Mouse (Mus musculus): ENCODE measurements around the gene Neo1.
"Not testable (repeated sequence)": the region's sequence is repeated elsewhere in the genome, so short reads cannot be mapped to it uniquely, and the experiment has no call there.

GRCm38 (mm10) chr9:58945910-58946309, 90.3 kb downstream of the Neo1 start:
- TF ChIP-seq CTCF (IDR thresholded peaks at IDR 0.05; ENCODE audit: insufficient read depth, low read length); POLR2A (IDR thresholded peaks at IDR 0.05; ENCODE audit: borderline replicate concordance, extremely low read depth, low read depth, low read length): not testable (repeated sequence)
